Mouse (Mus musculus): ENCODE results near the gene Cavin4. TPM values are rescaled to one million over a fixed set of nuclear protein-coding genes. Genes with fewer than 3 reads are reported as not detected.

Cavin4 gene
- polyA plus RNA-seq, 1 experiment: 0.65 TPM

GRCm38 (mm10) chr4:48650617-48651360 lies 12.5 kb upstream of the Cavin4 start:
- Histone ChIP-seq H3K4me3 (replicated peaks; ENCODE audit: insufficient read depth, low read depth, low read length) (no peak overlapping the region), H3K27me3 (ENCODE audit: control insufficient read depth, insufficient read depth, low read length) (no peaks in the 10 kb centered on the region), H3K27ac (ENCODE audit: insufficient read depth, low read length) (no peak overlapping the region), H3K4me1 (ENCODE audit: control insufficient read depth, insufficient read depth, low read length) (no peaks in the 10 kb centered on the region)
- whole genome bisulfite sequencing: 93% methylated on average over 10 of the region's 10 CpGs
- DNase-seq: no peak
- TF ChIP-seq CTCF (IDR thresholded peaks at IDR 0.05; ENCODE audit: borderline replicate concordance, insufficient read depth, low read depth, low read length): no peak
- no peak for TF ChIP-seq POLR2A (IDR thresholded peaks at IDR 0.05; ENCODE audit: borderline replicate concordance, insufficient read depth, low read length)

- H3K27ac ChIP-seq (ENCODE audit: insufficient read depth, low read length): no peak overlapping the region
- H3K4me1 ChIP-seq (ENCODE audit: control insufficient read depth, insufficient read depth, low read length): no peaks in the 10 kb centered on the region
- H3K27me3 ChIP-seq (ENCODE audit: control insufficient read depth, insufficient read depth, low read length): no peaks in the 10 kb centered on the region
- TF ChIP-seq POLR2A (IDR thresholded peaks at IDR 0.05; ENCODE audit: borderline replicate concordance, insufficient read depth, low read length) (no peak), CTCF (IDR thresholded peaks at IDR 0.05; ENCODE audit: borderline replicate concordance, insufficient read depth, low read depth, low read length) (no peak)
- H3K4me3 ChIP-seq (replicated peaks; ENCODE audit: insufficient read depth, low read depth, low read length): no peak overlapping the region
- WGBS: 85% methylated on average over 4 of the region's 4 CpGs
- no peak for DNase-seq
These were observed 9.2 kb upstream of the Cavin4 start for GRCm38 (mm10) chr4:48654118-48654517.

- no peaks in the 10 kb centered on the region for H3K4me1 ChIP-seq (ENCODE audit: control insufficient read depth, insufficient read depth, low read length)
- H3K27ac ChIP-seq (ENCODE audit: insufficient read depth, low read length): no peak overlapping the region
- no peak overlapping the region for H3K4me3 ChIP-seq (replicated peaks; ENCODE audit: insufficient read depth, low read depth, low read length)
- 97% methylated on average over 8 of the region's 8 CpGs for WGBS
- DNase-seq: no peak
- H3K27me3 ChIP-seq (ENCODE audit: control insufficient read depth, insufficient read depth, low read length): no peaks in the 10 kb centered on the region
- no peak for TF ChIP-seq CTCF (IDR thresholded peaks at IDR 0.05; ENCODE audit: borderline replicate concordance, insufficient read depth, low read depth, low read length)
- TF ChIP-seq POLR2A (IDR thresholded peaks at IDR 0.05; ENCODE audit: borderline replicate concordance, insufficient read depth, low read length): no peak
These were observed 6.8 kb upstream of the Cavin4 start for GRCm38 (mm10) chr4:48656530-48656929.

GRCm38 (mm10) chr4:48660144-48660543 lies 3.2 kb upstream of the Cavin4 start:
- 90% methylated on average over 4 of the region's 4 CpGs for WGBS

GRCm38 (mm10) chr4:48660619-48661575 lies 2.4 kb upstream of the Cavin4 start:
- 33% methylated on average over 7 of the region's 7 CpGs for WGBS
- H3K4me3 ChIP-seq (replicated peaks; ENCODE audit: insufficient read depth, low read depth, low read length): no peak overlapping the region
- H3K27ac ChIP-seq (ENCODE audit: insufficient read depth, low read length): no peak overlapping the region
- no peaks in the 10 kb centered on the region for H3K4me1 ChIP-seq (ENCODE audit: control insufficient read depth, insufficient read depth, low read length)
- no peaks in the 10 kb centered on the region for H3K27me3 ChIP-seq (ENCODE audit: control insufficient read depth, insufficient read depth, low read length)
- DNase-seq: no peak
- TF ChIP-seq CTCF (IDR thresholded peaks at IDR 0.05; ENCODE audit: borderline replicate concordance, insufficient read depth, low read depth, low read length) (no peak), POLR2A (IDR thresholded peaks at IDR 0.05; ENCODE audit: borderline replicate concordance, insufficient read depth, low read length) (no peak)

More at GRCm38 (mm10) chr4:48660144-48660543, 3.2 kb upstream of the Cavin4 start:
- no peaks in the 10 kb centered on the region for H3K27me3 ChIP-seq (ENCODE audit: control insufficient read depth, insufficient read depth, low read length)
- H3K27ac ChIP-seq (ENCODE audit: insufficient read depth, low read length): no peak overlapping the region
- DNase-seq: no peak
- H3K4me3 ChIP-seq (replicated peaks; ENCODE audit: insufficient read depth, low read depth, low read length): no peak overlapping the region
- no peak for TF ChIP-seq POLR2A (IDR thresholded peaks at IDR 0.05; ENCODE audit: borderline replicate concordance, insufficient read depth, low read length)
- TF ChIP-seq CTCF (IDR thresholded peaks at IDR 0.05; ENCODE audit: borderline replicate concordance, insufficient read depth, low read depth, low read length): no peak
- no peaks in the 10 kb centered on the region for H3K4me1 ChIP-seq (ENCODE audit: control insufficient read depth, insufficient read depth, low read length)

- no peaks in the 10 kb centered on the region for H3K27me3 ChIP-seq (ENCODE audit: control insufficient read depth, insufficient read depth, low read length)
- no peaks in the 10 kb centered on the region for H3K4me1 ChIP-seq (ENCODE audit: control insufficient read depth, insufficient read depth, low read length)
- DNase-seq: no peak
- no peak overlapping the region for H3K4me3 ChIP-seq (replicated peaks; ENCODE audit: insufficient read depth, low read depth, low read length)
- TF ChIP-seq POLR2A (IDR thresholded peaks at IDR 0.05; ENCODE audit: borderline replicate concordance, insufficient read depth, low read length): no peak
- 95% methylated on average over 6 of the region's 6 CpGs for WGBS
- no peak overlapping the region for H3K27ac ChIP-seq (ENCODE audit: insufficient read depth, low read length)
These were observed 707 bp downstream of the Cavin4 start for GRCm38 (mm10) chr4:48664021-48664420.

- no peaks in the 10 kb centered on the region for H3K4me1 ChIP-seq (ENCODE audit: control insufficient read depth, insufficient read depth, low read length)
- TF ChIP-seq POLR2A (IDR thresholded peaks at IDR 0.05; ENCODE audit: borderline replicate concordance, insufficient read depth, low read length) (no peak), CTCF (IDR thresholded peaks at IDR 0.05; ENCODE audit: borderline replicate concordance, insufficient read depth, low read depth, low read length) (no peak)
- H3K4me3 ChIP-seq (replicated peaks; ENCODE audit: insufficient read depth, low read depth, low read length): no peak overlapping the region
- WGBS: 97% methylated on average over 6 of the region's 6 CpGs
- H3K27ac ChIP-seq (ENCODE audit: insufficient read depth, low read length): no peak overlapping the region
- no peak for DNase-seq
- no peaks in the 10 kb centered on the region for H3K27me3 ChIP-seq (ENCODE audit: control insufficient read depth, insufficient read depth, low read length)
These were observed 4.0 kb downstream of the Cavin4 start for GRCm38 (mm10) chr4:48667279-48667678.
